Mouse (Mus musculus): ENCODE results near the gene Slc7a11.

Gene Slc7a11

DNA sequence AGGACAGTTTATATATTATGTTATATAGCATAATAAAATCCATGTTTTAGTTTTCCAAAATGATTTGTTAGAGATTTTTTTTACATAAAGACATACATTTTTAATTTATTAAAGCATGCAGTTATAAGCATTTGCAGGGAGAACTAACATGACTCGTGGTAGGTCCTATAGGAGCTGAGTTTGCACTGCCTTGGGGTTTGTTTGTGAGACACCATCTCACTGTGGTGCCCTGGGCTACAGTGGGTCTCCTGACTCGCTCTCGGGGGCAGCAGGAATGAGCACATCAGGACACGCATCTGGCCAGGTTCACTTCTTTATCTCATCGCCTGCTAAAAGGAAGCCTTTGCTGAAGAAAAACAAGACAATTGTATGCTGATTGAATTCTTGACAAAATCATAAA, 257.0 kb downstream of the Slc7a11 start:
- no peak for DNase-seq (ENCODE audit: low read depth, low spot score)

DNA sequence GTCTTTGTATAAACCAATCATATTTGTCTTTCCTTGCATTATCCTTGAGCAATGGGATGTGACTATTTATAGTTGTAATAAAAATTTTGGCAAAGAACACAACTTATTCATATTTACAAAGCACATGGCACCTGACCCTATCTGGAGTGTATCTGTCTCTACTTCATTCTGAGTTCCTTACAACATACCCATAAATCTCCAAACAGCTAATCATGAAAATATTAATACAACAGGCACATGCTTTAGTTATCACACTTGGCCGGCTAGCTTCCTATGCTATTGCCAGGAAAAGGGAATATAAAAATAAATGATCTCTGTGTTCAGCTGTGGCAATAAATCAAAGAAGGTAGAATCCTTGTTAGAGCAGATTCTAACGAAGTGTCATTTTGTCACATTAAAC, 257.5 kb downstream of the Slc7a11 start:
- DNase-seq (ENCODE audit: low read depth, low spot score): no peak

DNA sequence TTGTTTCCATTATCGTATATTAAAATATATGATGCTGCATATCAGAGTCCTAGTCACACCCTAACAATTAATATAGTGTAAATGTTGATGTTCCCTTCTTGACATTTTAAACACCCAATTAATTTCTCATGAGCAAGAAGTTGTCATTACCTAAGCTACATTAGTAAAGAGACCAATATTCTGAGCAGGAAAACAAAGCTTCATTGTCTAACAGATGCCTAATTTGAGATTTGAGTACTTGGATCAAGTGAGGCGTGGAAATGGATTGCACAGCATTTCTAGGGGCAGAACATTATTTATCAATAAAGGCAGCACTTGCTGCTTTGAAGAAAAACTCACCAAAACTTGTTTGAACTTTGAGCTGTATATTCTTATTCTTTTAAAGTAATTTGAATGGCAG, 282.7 kb downstream of the Slc7a11 start:
- DNase-seq (ENCODE audit: low read depth, low spot score): no peak

DNA sequence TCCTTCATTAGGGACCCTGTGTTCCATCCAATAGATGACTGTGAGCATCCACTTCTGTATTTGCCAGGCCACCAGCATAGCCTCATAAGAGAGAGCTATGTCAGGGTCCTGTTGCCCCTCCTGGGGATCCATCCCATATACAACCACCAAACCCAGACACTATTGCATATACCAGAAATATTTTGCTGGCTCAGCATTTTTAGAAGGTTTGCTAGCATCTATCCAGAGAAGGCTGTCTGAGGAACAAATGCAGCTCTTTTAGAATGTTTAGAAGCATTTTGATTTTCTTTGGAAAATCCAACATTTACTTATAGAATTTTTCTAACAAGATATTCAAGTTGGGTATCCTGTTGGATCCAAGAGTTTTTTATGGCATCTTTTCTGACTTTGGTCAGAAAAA, 299.3 kb downstream of the Slc7a11 start:
- no peak for DNase-seq (ENCODE audit: low read depth, low spot score)

DNA sequence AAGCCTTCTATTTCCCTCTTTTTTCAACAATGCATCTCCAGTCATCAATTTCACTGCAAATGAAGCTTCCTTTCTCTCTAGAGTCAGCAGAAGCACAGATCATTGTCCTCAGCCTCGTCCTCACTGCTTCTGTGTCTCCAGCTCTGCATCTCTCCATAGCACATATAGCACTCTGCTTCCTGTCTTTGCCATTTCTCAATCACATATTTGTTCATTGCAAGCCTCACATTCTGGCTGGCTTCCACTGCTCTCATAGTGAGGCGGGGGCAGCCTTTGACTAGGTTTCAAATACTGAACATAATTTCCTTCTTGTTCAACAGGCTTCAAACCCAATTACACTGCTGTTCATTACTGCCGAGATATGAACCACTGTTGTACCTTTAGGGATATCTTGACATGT, 305.1 kb downstream of the Slc7a11 start:
- DNase-seq (ENCODE audit: low read depth, low spot score): no peak

DNA sequence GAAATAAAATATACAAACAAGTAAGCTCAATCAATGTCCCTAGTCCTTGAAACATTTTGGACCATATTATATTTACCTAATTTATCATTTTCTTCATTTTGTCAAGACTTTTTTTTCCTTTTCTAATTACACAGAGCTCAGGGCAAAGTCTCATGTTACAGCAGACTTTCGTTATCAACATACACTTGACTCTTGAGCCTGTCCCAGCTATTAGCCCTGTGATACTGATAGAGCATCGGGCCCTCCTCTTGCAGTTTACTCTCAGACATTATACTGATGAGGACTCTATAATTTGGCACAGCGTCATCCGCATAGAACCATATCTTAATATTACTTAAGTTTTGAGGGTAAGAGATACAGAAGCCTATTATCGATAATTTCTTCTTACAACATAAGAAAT, 311.2 kb downstream of the Slc7a11 start:
- DNase-seq (ENCODE audit: low read depth, low spot score): no peak

DNA sequence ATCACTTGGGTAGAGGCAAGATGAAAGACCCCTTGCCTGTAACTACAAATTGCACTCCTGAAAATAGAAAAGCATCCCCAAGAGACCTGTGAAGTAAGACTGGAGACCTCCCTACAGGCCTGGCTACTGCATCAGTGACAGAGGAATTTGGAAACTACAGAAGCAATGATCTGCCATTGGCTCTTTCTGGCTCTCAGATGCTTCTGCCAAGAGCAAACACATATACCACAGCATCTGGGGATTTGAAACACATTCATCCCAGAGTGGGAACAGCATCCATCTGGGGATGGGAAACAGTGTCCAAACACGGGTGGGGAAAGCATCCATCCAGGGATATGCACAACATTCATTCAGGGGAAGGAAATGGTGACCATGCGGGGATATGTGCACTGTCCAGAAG, 313.1 kb downstream of the Slc7a11 start:
- DNase-seq (ENCODE audit: low read depth, low spot score): no peak

DNA sequence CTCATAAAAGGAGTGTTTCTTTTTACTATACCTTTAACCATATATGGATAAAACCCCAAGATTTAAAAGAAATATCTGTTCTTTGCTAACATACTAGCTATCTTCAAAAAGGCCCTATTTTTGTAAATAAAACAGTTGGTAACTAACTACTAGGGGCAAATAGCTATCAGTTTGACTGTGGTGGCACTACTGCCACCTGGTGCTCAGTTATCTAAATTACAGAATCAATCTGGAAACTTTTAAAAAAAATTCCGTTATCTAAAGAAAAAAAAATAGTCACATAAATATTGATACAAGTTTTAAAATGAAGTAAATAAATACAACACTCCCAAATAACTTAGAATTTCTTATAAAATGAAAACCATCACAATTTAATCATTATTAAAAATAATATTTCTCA, 322.4 kb downstream of the Slc7a11 start:
- no peak for DNase-seq (ENCODE audit: low read depth, low spot score)

DNA sequence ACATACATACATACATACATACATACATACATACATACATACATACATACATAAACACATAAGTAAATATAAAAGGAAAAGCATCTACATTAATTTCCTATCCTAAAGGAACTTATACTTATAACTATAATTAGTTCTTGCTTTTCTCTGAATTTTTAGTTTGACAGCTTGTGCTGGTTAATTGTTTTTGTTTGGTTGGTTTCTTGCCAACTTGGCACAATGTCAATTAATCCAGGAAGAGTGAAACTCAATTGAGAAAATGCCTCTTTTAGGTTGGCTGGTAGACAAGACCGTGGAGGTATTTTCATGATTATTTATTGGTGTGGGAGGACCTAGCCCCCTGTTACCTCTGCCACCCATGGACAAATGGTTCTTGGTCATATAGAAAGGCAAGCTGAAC, 327.1 kb downstream of the Slc7a11 start:
- DNase-seq (ENCODE audit: low read depth, low spot score): no peak

DNA sequence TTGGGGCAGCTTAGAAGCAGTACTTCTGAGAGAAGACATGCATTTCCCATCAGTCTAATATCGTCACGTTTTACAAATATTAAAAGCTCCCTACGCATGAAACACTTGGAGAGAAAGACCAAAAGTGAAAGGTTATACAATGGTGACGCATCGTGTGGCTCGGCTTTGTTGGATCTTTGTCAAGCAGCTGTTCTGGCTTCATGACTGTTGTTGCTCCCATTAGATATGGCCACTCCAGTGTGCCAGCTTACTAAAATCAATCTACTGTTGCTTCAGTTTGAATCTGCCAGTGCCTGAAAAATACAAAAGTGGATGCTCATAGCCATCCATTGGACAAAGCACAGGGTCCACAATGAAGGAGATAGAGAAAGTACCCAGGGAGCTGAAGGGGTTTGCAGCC, 337.9 kb downstream of the Slc7a11 start:
- no peak for DNase-seq (ENCODE audit: low read depth, low spot score)

DNA sequence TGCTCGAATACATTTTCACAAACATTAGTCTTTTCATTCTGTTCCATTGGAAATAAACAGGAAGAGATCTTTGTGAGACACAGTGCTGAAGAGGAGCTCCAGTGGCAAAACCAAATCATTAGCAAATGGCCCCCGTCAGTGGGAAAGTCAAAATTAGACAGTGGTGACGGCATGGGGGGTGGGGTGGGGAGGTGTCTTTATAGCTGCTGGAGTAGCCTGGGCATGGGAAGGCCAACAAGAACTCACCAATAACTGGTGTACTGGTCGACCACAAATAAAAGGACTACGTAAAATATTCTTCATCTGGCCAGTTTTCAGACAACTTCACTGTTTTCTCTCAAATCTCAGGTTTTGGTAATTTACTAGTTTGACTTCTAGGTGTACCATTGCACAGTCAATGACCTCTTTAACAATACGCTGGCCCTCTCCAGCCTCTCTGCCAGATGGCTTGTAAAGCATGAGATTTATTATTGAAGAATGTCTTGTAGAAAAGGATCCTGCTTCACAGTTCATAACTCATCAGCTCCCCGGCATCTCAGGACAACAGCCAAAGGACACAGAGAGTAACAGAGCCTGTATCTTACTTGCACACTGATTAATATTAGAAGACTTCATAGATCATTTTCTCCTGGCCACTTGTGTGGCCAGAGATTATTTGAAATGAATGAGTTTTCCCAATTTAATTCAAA, 348.9 kb downstream of the Slc7a11 start:
- DNase-seq (ENCODE audit: low read depth, low spot score): peak; percentile 38

DNA sequence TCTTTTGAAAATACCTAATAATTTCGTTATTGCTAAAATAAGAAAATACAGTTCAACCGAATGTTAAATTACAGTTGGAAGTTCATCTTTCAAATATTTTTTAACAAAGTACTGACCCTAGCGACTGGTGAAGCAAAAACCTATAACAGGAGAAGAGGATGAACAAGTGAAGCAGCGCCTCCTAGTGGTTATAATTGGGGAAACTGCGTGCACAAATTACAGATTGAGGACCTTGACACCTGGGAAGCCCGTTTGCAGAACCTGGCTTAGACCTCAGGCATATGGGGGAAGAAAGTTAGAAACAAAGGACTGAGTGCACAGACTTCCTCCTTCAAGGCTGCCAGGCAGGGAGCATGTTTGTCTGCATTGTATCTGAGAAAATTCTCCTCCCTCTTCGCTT, 366.4 kb downstream of the Slc7a11 start:
- DNase-seq (ENCODE audit: low read depth, low spot score): peak; percentile 82

DNA sequence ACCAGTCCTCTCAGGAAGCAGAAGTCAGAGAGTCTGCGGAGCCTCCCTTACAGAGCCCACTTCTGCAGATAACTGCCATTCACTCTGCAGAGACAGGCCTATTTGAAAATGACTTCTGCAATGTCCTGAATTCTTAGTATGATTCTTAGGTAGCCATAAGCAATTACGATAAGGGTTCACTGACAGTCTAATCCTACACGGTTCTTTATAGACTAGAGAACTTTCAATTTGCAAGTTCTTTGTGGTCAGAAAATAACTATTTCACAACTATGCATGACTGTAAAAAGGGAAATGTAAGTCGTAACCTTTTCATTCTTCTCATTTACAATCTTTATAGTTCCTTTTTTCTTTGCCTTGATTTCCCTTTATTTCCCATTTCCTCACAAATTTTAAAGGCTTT, 380.0 kb downstream of the Slc7a11 start:
- no peak for DNase-seq (ENCODE audit: low read depth, low spot score)

DNA sequence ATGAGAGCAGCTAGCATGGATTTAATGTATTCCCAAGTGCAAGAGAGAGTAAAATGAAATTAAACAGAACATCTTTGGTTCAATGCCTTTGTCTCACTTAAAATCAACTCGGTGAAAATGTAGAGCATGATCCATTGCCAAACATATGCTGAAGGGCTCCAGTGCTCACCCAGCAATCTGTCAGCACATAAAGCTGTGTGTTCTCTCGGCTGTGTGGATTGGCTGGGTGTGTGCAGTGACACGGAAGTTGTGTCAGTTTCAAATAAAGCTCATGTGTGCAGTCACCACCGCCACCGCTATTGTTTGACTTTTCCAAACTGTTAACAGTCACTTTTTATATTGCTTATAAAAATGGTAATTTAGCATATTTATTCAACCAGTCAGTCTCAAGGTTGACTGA, 398.7 kb downstream of the Slc7a11 start:
- peak; percentile 2 for DNase-seq (ENCODE audit: low read depth, low spot score)

DNA sequence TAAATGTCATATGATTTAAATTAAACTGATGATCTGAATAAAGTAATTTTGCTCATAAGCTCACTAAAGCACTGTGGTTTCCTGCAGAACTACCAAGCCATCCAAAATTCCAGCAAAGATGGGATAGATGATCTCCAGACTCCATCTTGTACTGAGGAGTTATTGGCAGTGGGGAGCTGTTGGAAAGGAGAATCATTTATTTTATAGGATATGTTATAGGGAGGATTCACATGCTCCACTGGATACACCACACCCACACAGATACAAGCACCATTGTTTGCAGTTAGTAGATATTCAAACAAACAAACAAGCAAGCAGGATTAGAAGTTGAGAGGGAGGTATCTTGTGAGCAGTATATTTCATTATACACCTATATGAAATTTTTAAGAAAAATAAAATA, 399.3 kb downstream of the Slc7a11 start:
- DNase-seq (ENCODE audit: low read depth, low spot score): no peak

DNA sequence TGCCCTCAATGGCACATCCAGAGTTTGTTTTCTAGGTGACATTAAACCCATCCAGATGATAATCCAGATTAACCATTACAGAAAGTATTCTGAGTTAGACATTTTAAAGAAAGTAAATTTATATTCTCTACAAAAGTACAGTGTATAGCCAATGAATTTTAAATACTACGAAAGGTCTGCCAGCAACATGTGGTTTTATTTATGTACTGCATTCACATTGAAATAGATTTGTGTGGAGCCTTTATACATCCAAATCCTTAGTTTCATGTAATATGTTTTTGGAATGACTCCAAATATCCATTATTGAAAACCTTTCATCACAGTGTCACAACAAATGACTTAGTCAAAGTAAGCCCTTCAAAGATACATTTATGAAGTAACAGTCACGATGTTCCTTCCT, 402.3 kb downstream of the Slc7a11 start:
- no peak for DNase-seq (ENCODE audit: low read depth, low spot score)

DNA sequence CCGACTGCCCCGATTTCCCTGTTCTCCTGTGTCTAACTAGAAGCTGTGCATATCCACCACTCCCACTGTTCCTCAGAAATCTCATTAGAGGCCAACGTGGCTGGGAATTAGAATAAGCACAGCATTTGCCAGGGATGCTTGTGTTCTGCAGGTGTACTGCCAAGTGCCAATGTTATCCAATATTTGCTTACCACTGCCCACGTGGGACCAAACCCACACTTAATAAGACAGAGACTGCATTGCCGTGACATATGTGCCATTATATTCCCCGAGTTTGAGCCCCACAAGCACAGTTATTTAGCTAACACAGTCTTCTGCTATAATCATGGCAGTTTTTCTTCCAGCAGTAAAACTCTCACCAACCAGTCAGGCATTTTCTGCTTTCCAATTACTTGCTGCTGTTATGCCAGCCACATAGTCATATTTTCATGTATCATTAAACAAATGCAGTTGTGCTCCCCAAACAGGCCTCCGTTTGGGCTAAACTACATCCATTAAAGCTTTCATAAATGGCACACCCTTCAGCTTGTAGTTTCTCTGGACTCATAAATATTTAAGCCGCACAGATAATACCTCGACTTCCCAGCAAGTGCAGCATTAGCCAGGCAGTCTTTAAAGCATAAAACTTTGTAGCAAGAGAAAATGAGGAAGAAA, 407.4 kb downstream of the Slc7a11 start:
- DNase-seq (ENCODE audit: low read depth, low spot score): no peak

DNA sequence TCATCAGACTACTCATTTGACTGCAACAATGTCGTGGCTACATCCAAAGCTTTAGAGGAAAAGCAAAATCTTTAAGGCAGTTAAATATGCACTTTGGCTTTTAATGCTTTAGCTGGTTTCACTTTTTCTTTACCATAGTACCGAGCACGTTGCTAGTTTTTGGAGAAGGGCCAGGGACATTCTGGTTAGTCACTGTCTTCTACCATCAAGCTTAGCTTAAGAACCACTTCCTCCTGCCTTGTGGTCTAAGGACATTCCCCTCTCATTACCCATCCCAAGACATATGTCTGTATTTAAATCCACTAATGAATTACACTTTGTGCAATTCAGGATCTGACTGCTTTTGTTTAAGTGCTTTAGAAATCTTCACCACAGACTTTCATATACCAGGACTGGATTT, 410.1 kb downstream of the Slc7a11 start:
- DNase-seq (ENCODE audit: low read depth, low spot score): no peak

DNA sequence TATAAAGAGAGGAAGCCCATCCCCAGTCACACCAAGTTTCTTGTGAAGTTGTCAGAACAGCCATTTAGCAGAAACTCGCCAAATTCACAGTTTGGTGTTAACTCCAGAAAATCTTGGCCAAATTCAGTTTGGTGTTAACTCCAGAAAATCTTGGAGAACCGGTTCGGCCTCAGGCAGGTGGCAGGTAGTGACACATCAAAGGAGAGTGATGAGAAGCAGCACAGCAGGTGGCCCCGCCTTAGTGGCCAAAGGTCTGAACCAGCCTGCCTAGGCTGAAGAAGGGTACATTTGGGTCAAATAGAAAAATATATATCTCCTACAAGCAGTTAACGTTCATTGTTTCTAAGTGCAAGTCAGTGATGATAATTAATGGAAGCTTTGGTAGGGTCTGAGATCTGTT, 417.4 kb downstream of the Slc7a11 start:
- no peak for DNase-seq (ENCODE audit: low read depth, low spot score)

DNA sequence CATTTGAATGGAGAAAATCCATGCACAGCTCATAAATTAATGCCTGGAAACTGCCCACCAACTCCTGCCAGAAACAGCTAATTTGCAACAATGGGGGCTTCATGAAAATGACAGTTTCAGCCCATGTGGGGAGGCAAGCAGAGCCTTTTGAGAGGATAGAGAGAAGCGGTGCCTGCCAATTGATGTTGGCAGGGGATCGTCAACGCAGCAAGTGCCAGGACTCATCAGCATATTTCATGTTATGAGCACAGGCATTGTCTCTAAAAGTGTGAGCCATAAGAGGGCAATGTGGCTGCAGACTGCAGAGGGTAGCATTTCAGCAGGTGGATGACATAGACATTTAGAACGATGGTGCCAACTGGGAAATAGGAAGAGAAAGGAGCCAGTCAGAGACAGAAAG, 429.0 kb downstream of the Slc7a11 start:
- no peak for DNase-seq (ENCODE audit: low read depth, low spot score)

DNA sequence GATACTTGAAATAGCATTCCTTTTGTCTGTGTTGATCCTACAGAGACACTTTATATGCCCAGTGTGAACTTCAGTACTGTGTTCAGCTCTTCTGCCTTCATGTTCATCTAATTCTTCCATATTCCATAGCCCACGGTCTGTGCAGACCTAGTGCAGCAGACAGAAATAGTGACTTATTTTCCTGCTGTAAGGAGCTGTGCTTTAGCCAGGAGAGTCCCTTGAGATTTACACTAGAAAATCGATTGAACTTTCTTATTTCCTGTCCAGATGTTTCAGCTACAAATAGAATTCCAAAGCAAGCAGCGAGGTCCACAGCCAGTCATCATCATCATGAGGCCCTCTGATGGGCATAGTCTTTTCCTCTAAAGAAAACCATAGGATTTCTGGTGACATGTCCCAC, 431.4 kb downstream of the Slc7a11 start:
- peak; percentile 51 for DNase-seq (ENCODE audit: low read depth, low spot score)

DNA sequence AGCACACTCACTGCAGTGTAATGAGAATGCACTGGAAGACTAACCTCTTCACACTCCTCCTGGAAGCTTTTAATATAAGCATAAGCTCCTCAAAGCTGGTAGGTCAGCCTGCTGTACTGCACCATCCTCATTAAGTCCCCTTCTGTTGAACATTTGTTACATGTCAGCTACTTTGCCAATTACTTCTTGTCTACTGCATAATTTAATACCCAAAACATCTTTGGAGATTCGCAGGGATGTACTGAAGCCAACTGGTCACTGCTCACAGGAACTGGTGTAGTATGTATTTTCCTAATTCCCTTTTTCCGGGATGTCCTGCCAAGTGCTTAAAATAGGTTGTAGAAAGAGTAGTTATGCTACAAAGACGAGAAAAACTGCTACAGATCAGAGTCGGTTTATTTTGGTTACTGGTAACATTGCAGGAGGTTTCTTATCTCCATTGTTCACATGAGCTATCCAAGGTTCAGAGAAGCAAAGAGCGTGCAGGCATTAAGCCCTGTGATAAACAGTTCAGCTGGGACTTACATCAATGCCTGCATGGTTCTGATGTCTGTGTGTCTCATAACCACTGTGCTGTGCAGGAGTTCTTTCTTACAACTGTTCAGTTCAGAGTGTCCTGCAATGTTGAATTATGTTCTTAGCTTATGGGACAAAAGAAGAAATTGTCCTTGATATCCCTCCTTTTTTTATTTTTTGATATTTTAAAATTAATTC, 439.3 kb downstream of the Slc7a11 start:
- DNase-seq (ENCODE audit: low read depth, low spot score): no peak

DNA sequence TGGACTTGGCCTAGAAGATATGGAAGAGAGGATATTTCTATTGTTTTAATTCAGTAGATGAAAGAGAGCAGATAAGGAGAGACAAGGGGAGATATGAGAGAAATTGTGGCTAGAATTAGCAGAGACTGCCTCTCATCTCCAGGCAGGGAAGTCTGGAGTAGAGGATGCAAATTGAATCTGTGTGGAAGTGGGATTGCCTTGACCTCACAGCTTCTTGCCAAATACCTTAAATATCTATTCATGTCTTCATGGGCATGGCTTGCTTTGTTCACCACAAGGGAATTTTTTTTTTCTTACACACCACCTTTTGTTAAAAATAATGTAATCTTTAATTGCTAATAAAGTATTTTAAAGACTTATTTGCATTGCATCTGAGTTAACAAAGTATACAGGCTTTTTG, 441.3 kb downstream of the Slc7a11 start:
- DNase-seq (ENCODE audit: low read depth, low spot score): no peak
